Mouse (Mus musculus) spleen, adult 2 months (tissue): ENCODE results near the gene Ss18l2. TPM values are rescaled to one million over a fixed set of nuclear protein-coding genes. Genes with fewer than 3 reads are reported as not detected.

ENCODE experiments used
- DNase-seq, 2 experiments: peaks; one replicate each; pipeline versions ENCODE4 v3.0.0 to v3.0.0-alpha.2; 2012 to 2021; ENCODE audit warnings: low spot score in 2 of 2, low read depth in 1 of 2
- H3K27ac ChIP-seq: fragments of 200-500 bp; 2 replicates; pipeline ENCODE4 v1.5.1; 2012; ENCODE audit warnings: low read length, inconsistent platforms; ENCODE audit not compliant: insufficient read depth
- H3K27me3 ChIP-seq: fragments of 200-500 bp; 2 replicates; pipeline ENCODE4 v1.6.1; 2012; ENCODE audit warnings: mild to moderate bottlenecking, moderate library complexity, low read length, inconsistent platforms; ENCODE audit not compliant: control insufficient read depth, insufficient read depth
- H3K36me3 ChIP-seq: fragments of 200-500 bp; 2 replicates; pipeline ENCODE4 v1.6.1; 2012; ENCODE audit warnings: mild to moderate bottlenecking, low read length, inconsistent platforms; ENCODE audit not compliant: control insufficient read depth, insufficient read depth
- H3K4me1 ChIP-seq: fragments of 200-500 bp; 2 replicates; pipeline ENCODE4 v1.6.1; 2011; ENCODE audit warnings: inconsistent platforms; ENCODE audit not compliant: control insufficient read depth, insufficient read depth, insufficient read length
- H3K4me3 ChIP-seq: fragments of 200-500 bp; 2 replicates; pipeline ENCODE4 v1.5.1; 2011; ENCODE audit warnings: mild to moderate bottlenecking, inconsistent platforms; ENCODE audit not compliant: insufficient read depth, insufficient read length; ENCODE audit errors: extremely low read depth
- CTCF ChIP-seq: fragments of 200-500 bp; IDR thresholded peaks from 2 replicates; pipeline ENCODE4 v1.5.1; 2011; ENCODE audit warnings: mild to moderate bottlenecking, inconsistent platforms; ENCODE audit not compliant: insufficient read depth, insufficient read length, insufficient replicate concordance; ENCODE audit errors: extremely low read depth
- POLR2A ChIP-seq: fragments of 200-500 bp; IDR thresholded peaks from 2 replicates; pipeline ENCODE4 v1.6.1; 2011; ENCODE audit warnings: low read depth, low read length, inconsistent platforms
- WGBS: fragments of 180-500 bp; shearing (Covaris S2); methylation state at CpG from one replicate; pipeline ENCODE4 v1.1.7; 2018; 5-methylcytosine and 5-hydroxymethylcytosine counted together
- polyA plus RNA-seq: library from polyadenylated mRNA; depleted of rRNA; stranded (reverse); fragments of >200 nt; gene quantifications from 2 replicates; pipeline ENCODE4 v1.2.3, GENCODE M21; 2012

Ss18l2 gene
- polyA plus RNA-seq, 1 experiment, result 5.8 TPM

GRCm38 (mm10) chr9:121681191-121681590 lies 28.9 kb upstream of the Ss18l2 start:
- Histone ChIP-seq H3K27ac (peak overlapping the region; percentile 26), H3K4me3 (no peak overlapping the region), H3K4me1 (peaks cover 37% of the 10 kb centered on the region; the same call in 1 of the 2 replicates), H3K27me3 (no peaks in the 10 kb centered on the region), H3K36me3 (peaks cover 2% of the 10 kb centered on the region; the same call in 1 of the 2 replicates)
- DNase-seq, result no peak
- TF ChIP-seq POLR2A (no peak), CTCF (no peak)
- 62% methylated on average over 8 of the region's 8 CpGs for WGBS

- Histone ChIP-seq H3K27me3 (no peaks in the 10 kb centered on the region), H3K4me1 (peaks cover 28% of the 10 kb centered on the region; the same call in 1 of the 2 replicates), H3K4me3 (no peak overlapping the region), H3K36me3 (peaks cover 2% of the 10 kb centered on the region; the same call in 1 of the 2 replicates), H3K27ac (peak overlapping the region; percentile 72)
- WGBS, result 24% methylated on average over 18 of the region's 18 CpGs
- TF ChIP-seq POLR2A (no peak), CTCF (no peak)
- no peak for DNase-seq
Observed at GRCm38 (mm10) chr9:121682037-121682680, 28.0 kb upstream of the Ss18l2 start.

GRCm38 (mm10) chr9:121684702-121685101 lies 25.4 kb upstream of the Ss18l2 start:
- 91% methylated on average over 7 of the region's 7 CpGs for WGBS
- H3K36me3 ChIP-seq, result peaks cover 3% of the 10 kb centered on the region
- TF ChIP-seq POLR2A (no peak), CTCF (no peak)
- H3K4me3 ChIP-seq, result no peak overlapping the region
- H3K27me3 ChIP-seq, result no peaks in the 10 kb centered on the region
- H3K27ac ChIP-seq, result no peak overlapping the region
- H3K4me1 ChIP-seq, result peaks cover 12% of the 10 kb centered on the region; the same call in 1 of the 2 replicates
- DNase-seq, result no peak

GRCm38 (mm10) chr9:121690200-121690651 lies 19.9 kb upstream of the Ss18l2 start:
- WGBS, result 82% methylated on average over 15 of the region's 15 CpGs
- Histone ChIP-seq H3K36me3 (peaks cover 4% of the 10 kb centered on the region), H3K27ac (no peak overlapping the region), H3K4me1 (no peaks in the 10 kb centered on the region; the same call in 1 of the 2 replicates), H3K27me3 (no peaks in the 10 kb centered on the region), H3K4me3 (no peak overlapping the region)
- DNase-seq, result no peak
- no peak for TF ChIP-seq CTCF
- TF ChIP-seq POLR2A, result no peak

GRCm38 (mm10) chr9:121690734-121691133 lies 19.4 kb upstream of the Ss18l2 start:
- no peak overlapping the region for H3K27ac ChIP-seq
- no peak for DNase-seq
- TF ChIP-seq CTCF (no peak), POLR2A (no peak)
- 87% methylated on average over 7 of the region's 7 CpGs for WGBS
- no peak overlapping the region for H3K4me3 ChIP-seq
- no peaks in the 10 kb centered on the region for H3K27me3 ChIP-seq
- peaks cover 4% of the 10 kb centered on the region for H3K36me3 ChIP-seq
- H3K4me1 ChIP-seq, result no peaks in the 10 kb centered on the region; the same call in 1 of the 2 replicates

- Histone ChIP-seq H3K27me3 (no peaks in the 10 kb centered on the region), H3K27ac (no peak overlapping the region), H3K36me3 (peaks cover 2% of the 10 kb centered on the region), H3K4me3 (no peak overlapping the region), H3K4me1 (no peaks in the 10 kb centered on the region)
- no peak for DNase-seq
- WGBS, result 84% methylated on average over 12 of the region's 12 CpGs
- TF ChIP-seq POLR2A, result no peak
- TF ChIP-seq CTCF, result no peak
Observed at GRCm38 (mm10) chr9:121694736-121695135, 15.4 kb upstream of the Ss18l2 start.

- Histone ChIP-seq H3K27me3 (no peaks in the 10 kb centered on the region), H3K4me3 (no peak overlapping the region), H3K27ac (no peak overlapping the region), H3K4me1 (no peaks in the 10 kb centered on the region), H3K36me3 (peaks cover 1% of the 10 kb centered on the region; the same call in 1 of the 2 replicates)
- no peak for TF ChIP-seq CTCF
- no peak for TF ChIP-seq POLR2A
- WGBS, result 98% methylated on average over 9 of the region's 9 CpGs
- DNase-seq, result no peak
Observed at GRCm38 (mm10) chr9:121696626-121697025, 13.5 kb upstream of the Ss18l2 start.
